Mouse (Mus musculus) heart, embryonic 16.5 days (tissue): Measurements from ENCODE around the gene Cnst. TPM values are rescaled to one million over a fixed set of nuclear protein-coding genes. Genes with fewer than 3 reads are reported as not detected.

Source experiments
- ATAC-seq: fragments of 200-750 bp; cut with Nextera tagmentation; replicated peaks from 2 replicates; pipeline ENCODE4 v1.8.0; 2017; ENCODE audit warnings: moderate number of reproducible peaks; ENCODE audit not compliant: insufficient read depth, low FRiP score; ENCODE audit errors: extremely low read depth
- H3K27ac ChIP-seq: fragments of 300-500 bp; sonication (generic); 2 replicates; pipeline ENCODE4 v1.5.1; 2014; ENCODE audit warnings: mild to moderate bottlenecking, low read length, control low read depth, moderate library complexity
- H3K27me3 ChIP-seq: fragments of 300-500 bp; sonication (generic); 2 replicates; pipeline ENCODE4 v1.6.1; 2014; ENCODE audit warnings: low read length, mixed read lengths; ENCODE audit not compliant: control insufficient read depth, insufficient read depth
- H3K36me3 ChIP-seq: fragments of 300-500 bp; sonication (generic); 2 replicates; pipeline ENCODE4 v1.6.1; 2014; ENCODE audit not compliant: control insufficient read depth, insufficient read depth
- H3K4me1 ChIP-seq: fragments of 300-500 bp; sonication (generic); 2 replicates; pipeline ENCODE4 v1.6.1; 2014; ENCODE audit warnings: low read length, mixed read lengths; ENCODE audit not compliant: control insufficient read depth, insufficient read depth
- H3K4me2 ChIP-seq: fragments of 300-500 bp; sonication (generic); 2 replicates; pipeline ENCODE4 v1.6.1; 2014; ENCODE audit warnings: low read depth, mild to moderate bottlenecking, control low read depth, low read length
- H3K4me3 ChIP-seq: fragments of 300-500 bp; sonication (generic); 2 replicates; pipeline ENCODE4 v1.5.1; 2014; ENCODE audit warnings: mild to moderate bottlenecking, control low read depth, low read length
- H3K9ac ChIP-seq: fragments of 300-500 bp; sonication (generic); 2 replicates; pipeline ENCODE4 v1.6.1; 2014; ENCODE audit warnings: low read length, control low read depth
- H3K9me3 ChIP-seq: fragments of 300-500 bp; sonication (generic); replicated peaks from 2 replicates; pipeline ENCODE4 v1.6.1; 2016; ENCODE audit warnings: low read length; ENCODE audit not compliant: control insufficient read depth
- WGBS: fragments of 180-500 bp; shearing (Covaris S2); extraction: QIAGEN DNeasy Blood & Tissue Kit; methylation state at CpG from one replicate; pipeline ENCODE4 v1.1.7; 2014; 5-methylcytosine and 5-hydroxymethylcytosine counted together
- polyA plus RNA-seq: library from polyadenylated mRNA; unstranded; fragments of >200 nt; fragmentation: Nextera tagmentation; extraction: Ambion mirVana; gene quantifications from 2 replicates; pipeline ENCODE4 v1.2.1, GENCODE M21; 2015

The Cnst gene
- polyA plus RNA-seq, 1 experiment from 2014 or later, result 20.9 TPM

DNA sequence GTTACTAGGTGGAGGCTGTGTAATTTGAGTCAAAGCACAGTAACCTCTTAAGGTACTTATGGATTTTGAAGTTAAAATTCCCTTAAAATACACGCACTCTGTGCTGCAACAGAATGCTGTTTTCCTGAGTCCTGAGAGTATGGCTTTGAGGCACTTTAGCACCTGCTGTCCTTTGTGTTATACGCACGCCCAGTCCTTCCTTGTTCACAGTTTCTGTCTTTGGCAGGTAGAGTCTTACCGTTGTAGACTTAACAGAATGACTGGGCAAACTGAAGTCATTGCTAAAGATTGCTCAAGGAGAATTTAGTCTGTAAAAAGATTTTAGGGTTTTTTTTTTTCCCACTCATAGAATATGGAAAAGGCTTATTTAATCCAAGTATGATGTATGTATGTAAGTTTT is 5.8 kb downstream of the Cnst start:
- peaks cover 41% of the 10 kb centered on the region for H3K4me1 ChIP-seq
- H3K4me3 ChIP-seq, result no peak overlapping the region
- H3K9me3 ChIP-seq, result no peaks in the 10 kb centered on the region
- H3K9ac ChIP-seq, result no peak overlapping the region
- H3K27ac ChIP-seq, result no peak overlapping the region
- no peak for ATAC-seq
- 80% methylated on average over 4 of the region's 4 CpGs for WGBS
- no peaks in the 10 kb centered on the region for H3K27me3 ChIP-seq
- H3K4me2 ChIP-seq, result no peak overlapping the region
- H3K36me3 ChIP-seq, result no peaks in the 10 kb centered on the region

DNA sequence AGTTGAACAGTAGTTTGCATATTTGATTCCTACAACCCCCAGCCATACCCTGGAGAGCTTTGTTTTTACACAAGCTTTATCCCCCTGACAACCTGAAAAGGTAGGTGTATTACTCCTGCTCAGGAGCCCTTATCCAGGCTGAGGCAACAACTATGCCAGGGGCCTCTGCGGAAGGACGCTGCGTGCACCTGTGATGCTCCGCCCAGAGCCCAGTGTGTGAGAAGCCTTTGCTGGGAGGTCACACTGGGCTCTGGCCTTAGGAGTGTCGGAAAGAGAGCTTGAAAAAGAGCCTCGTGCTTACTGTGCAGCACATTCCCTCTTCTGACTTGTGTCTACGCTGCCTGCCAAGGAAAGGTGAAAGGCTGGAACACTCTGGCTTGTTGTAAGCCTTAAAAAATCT is 6.6 kb downstream of the Cnst start:
- no peaks in the 10 kb centered on the region for H3K36me3 ChIP-seq
- no peaks in the 10 kb centered on the region for H3K9me3 ChIP-seq
- H3K27me3 ChIP-seq, result no peaks in the 10 kb centered on the region
- no peak overlapping the region for H3K4me2 ChIP-seq
- peak overlapping the region; percentile 35; the same call in 1 of the 2 replicates for H3K27ac ChIP-seq
- H3K4me3 ChIP-seq, result no peak overlapping the region
- WGBS, result 52% methylated on average over 7 of the region's 7 CpGs
- ATAC-seq, result no peak
- H3K4me1 ChIP-seq, result peaks cover 34% of the 10 kb centered on the region
- no peak overlapping the region for H3K9ac ChIP-seq

DNA sequence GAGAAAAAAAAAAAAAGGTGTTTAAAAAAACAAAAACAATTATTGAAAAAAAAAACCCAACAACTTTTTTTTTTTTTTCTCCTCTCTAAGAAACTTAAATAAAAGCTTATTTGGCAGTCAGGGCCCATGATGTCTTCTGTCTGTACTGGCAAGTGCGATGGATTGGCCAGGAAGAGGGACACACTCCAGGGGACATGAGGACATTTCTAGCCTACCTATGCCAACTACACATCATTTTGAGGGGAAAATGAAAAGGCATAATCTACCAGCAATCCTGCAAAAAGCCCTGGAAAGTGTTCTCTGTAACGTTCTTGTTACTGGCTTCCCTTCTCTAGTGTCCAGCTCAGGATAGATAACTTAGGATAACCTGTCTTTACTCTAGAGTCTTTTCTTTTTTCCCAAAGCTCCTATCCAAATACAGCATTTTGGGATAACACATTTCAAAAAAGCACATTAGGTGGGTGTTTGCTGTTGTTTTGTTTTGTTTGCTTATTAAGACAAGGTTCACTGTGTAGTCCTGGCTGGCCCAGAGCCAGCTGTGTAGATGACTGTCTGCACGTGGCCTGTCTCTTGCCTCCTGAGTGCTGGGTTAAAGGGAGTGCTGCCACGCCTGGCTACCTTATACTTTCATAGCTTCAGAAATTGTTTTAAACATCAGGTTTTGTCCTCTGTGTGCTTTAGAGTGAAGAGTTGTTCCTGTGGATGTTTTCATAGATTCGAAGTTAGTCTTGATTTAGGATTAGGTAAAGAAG is 7.2 kb downstream of the Cnst start:
- Histone ChIP-seq H3K4me3 (no peak overlapping the region), H3K27ac (no peak overlapping the region), H3K9ac (no peak overlapping the region; the same call in 1 of the 2 replicates), H3K36me3 (no peaks in the 10 kb centered on the region), H3K27me3 (no peaks in the 10 kb centered on the region), H3K9me3 (no peaks in the 10 kb centered on the region), H3K4me2 (no peak overlapping the region), H3K4me1 (peaks cover 29% of the 10 kb centered on the region)
- 44% methylated on average over 5 of the region's 5 CpGs for WGBS
- no peak for ATAC-seq

DNA sequence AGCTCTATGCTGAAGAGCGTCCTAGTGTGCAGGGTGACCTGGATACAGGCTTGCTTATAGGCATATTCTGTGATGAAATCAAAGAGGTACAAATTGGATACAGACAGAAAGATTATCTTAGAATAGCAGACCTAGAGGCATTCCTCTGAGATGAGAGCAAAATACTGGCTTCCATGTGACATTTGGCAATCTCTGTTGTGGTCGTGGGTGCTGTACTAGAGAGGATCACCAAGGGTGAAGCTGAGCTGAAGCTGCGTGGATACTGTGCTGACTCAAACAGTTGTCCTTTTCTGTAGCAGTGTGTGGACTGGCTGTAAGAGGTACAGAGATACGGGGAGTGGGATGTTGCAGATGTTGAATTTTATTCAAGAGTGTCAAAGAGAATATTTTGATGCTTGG is 7.8 kb downstream of the Cnst start:
- no peak overlapping the region; the same call in 1 of the 2 replicates for H3K9ac ChIP-seq
- peaks cover 28% of the 10 kb centered on the region for H3K4me1 ChIP-seq
- no peaks in the 10 kb centered on the region for H3K27me3 ChIP-seq
- no peak for ATAC-seq
- H3K9me3 ChIP-seq, result no peaks in the 10 kb centered on the region
- no peak overlapping the region for H3K27ac ChIP-seq
- no peak overlapping the region for H3K4me2 ChIP-seq
- no peaks in the 10 kb centered on the region for H3K36me3 ChIP-seq
- no peak overlapping the region for H3K4me3 ChIP-seq
- 56% methylated on average over 4 of the region's 4 CpGs for WGBS

DNA sequence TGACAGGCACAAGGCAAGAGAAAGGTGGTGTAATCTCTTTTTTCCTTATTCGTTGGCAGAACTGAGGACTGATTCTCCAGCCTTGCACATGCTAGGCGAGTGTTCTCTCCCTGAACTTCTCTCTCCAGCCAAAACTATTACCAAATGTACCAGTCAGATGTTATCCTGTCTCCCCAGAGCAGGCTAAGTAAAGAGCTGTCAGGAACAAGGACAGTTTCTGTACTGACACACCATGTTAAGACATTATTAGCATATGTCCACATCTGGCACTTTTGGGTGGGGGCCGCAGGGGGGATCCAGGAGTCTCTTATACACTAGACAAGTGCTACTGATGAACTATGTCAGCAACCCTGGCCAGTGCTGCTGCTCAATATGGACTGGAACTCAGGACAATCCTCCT is 10.8 kb downstream of the Cnst start:
- no peak overlapping the region for H3K4me2 ChIP-seq
- no peak overlapping the region for H3K4me3 ChIP-seq
- H3K9me3 ChIP-seq, result no peaks in the 10 kb centered on the region
- H3K4me1 ChIP-seq, result peaks cover 20% of the 10 kb centered on the region
- no peak for ATAC-seq
- no peaks in the 10 kb centered on the region for H3K27me3 ChIP-seq
- no peak overlapping the region for H3K9ac ChIP-seq
- WGBS, result 79% methylated on average over 3 of the region's 3 CpGs
- no peaks in the 10 kb centered on the region for H3K36me3 ChIP-seq
- H3K27ac ChIP-seq, result no peak overlapping the region

DNA sequence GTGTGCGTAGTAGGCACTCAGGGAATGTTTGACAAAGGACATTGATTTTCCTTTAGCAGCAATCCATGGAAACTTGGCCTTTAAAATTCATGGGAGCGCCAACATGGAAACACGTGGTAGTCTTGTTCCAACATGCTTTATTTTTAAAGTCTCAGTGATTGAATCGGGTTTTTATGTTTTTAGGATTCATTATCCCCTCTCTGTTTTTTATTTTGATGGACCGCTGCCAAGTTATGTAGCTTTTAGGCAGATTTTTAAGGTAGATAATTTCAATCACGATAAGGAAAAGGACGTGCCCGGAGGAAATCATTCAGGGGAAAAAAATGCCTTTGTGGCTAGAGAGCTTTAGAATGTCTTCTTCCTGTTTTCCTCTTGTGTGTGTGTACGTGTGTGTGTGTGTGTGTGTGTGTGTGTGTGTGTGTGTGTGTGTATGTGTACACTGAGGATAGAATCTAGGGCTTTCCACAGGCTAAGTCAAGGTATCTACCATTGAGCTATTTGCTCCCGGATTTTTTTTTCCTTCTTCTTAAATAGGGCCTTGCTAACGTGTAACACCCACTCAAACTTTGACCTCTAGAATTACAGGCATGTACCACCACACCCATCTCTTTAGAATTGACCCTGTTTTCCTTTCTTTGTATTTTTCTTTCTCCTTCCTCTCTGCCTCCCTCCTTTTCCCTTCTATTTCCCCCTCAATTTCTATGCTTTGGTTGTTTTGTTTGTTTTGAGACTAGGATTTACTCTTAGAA is 13.4 kb downstream of the Cnst start:
- no peak overlapping the region for H3K4me3 ChIP-seq
- WGBS, result 63% methylated on average over 11 of the region's 11 CpGs
- no peaks in the 10 kb centered on the region for H3K36me3 ChIP-seq
- H3K9ac ChIP-seq, result no peak overlapping the region
- H3K27ac ChIP-seq, result no peak overlapping the region
- H3K9me3 ChIP-seq, result no peaks in the 10 kb centered on the region
- H3K4me2 ChIP-seq, result no peak overlapping the region
- H3K27me3 ChIP-seq, result no peaks in the 10 kb centered on the region
- H3K4me1 ChIP-seq, result no peaks in the 10 kb centered on the region; the same call in none of the 2 replicates
- ATAC-seq, result no peak

DNA sequence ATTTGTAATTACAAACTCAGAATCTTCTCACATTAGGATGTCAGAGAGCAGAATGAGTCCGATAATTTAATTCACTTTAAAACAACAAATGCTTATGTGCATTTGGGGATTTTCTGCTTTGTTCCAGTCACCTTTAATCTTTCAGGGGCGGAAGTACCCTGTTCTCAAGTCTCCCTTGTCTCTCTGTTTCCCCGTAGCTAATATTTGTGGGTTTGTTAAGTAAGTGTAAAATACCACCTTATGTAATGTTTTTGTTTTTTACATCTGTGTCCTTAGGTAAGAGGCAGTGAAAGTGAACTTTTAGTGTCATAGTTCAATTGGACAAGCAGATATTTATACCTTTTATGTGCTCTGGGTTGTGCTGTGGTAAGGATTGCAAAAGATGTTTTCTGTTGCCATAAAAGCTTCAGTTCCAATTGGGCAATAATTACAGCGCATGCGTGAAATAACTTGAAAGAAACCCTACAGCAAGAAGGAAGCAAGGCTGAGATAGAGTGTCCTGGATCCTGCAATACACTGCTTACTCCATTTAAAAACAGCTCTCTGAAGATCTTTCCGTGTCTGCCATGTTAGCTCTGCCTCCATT is 14.8 kb downstream of the Cnst start:
- Histone ChIP-seq H3K36me3 (no peaks in the 10 kb centered on the region), H3K9ac (no peak overlapping the region), H3K27me3 (no peaks in the 10 kb centered on the region), H3K4me1 (no peaks in the 10 kb centered on the region; the same call in none of the 2 replicates), H3K4me2 (no peak overlapping the region), H3K27ac (no peak overlapping the region), H3K4me3 (no peak overlapping the region), H3K9me3 (no peaks in the 10 kb centered on the region)
- no peak for ATAC-seq
- 92% methylated on average over 6 of the region's 6 CpGs for WGBS

DNA sequence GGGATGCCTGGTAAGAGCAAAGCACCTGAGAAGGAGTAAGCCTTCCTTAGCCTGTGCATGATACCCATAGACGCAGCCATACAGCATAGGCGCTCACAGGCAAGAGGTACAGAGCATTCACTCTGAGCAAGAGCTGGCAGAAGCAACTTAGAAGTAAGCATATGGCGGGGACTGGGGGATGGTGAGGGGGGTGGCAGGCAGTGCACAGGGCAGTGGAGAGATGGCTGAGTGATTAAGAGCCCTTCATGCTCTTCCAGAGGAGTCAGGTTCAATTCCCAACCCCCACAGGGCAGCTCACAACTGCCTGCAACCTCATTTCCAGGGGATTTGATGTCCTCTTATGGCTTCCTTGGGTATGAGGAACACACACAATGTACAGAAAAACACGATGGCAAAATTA is 17.0 kb downstream of the Cnst start:
- H3K36me3 ChIP-seq, result no peaks in the 10 kb centered on the region
- no peaks in the 10 kb centered on the region for H3K9me3 ChIP-seq
- H3K4me3 ChIP-seq, result no peak overlapping the region
- ATAC-seq, result no peak
- 83% methylated on average over 4 of the region's 4 CpGs for WGBS
- no peak overlapping the region for H3K27ac ChIP-seq
- H3K4me1 ChIP-seq, result peaks cover 12% of the 10 kb centered on the region
- no peak overlapping the region for H3K4me2 ChIP-seq
- no peak overlapping the region for H3K9ac ChIP-seq
- no peaks in the 10 kb centered on the region for H3K27me3 ChIP-seq

DNA sequence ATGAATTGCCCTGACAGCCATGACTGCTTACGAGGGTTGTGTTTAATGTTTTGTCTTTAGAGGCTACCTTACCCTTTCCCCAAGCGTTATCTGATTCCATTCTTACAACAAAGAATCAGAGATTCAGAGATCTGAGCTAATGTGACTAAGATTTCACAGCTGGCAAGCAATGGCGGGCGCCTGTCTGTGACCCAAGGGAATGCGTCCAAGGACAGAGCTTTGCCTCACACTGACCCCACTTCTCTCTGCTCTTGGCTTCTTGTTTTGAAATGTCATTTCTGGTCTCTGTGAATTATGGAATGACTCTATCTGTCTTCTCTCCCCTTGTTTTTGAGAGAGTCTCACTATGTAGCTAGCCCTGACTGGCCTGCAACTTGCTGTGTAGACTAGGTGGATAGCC is 17.8 kb downstream of the Cnst start:
- Histone ChIP-seq H3K9ac (no peak overlapping the region), H3K4me2 (no peak overlapping the region), H3K9me3 (no peaks in the 10 kb centered on the region), H3K27ac (no peak overlapping the region), H3K4me1 (peaks cover 19% of the 10 kb centered on the region), H3K36me3 (no peaks in the 10 kb centered on the region), H3K27me3 (no peaks in the 10 kb centered on the region), H3K4me3 (no peak overlapping the region)
- WGBS, result 85% methylated on average over 5 of the region's 5 CpGs
- ATAC-seq, result no peak
